Mouse (Mus musculus): ENCODE data around the gene Dnmt1.
"Not testable (repeated sequence)": the region's sequence is repeated elsewhere in the genome, so short reads cannot be mapped to it uniquely, and the experiment has no call there.

Dnmt1 gene

DNA sequence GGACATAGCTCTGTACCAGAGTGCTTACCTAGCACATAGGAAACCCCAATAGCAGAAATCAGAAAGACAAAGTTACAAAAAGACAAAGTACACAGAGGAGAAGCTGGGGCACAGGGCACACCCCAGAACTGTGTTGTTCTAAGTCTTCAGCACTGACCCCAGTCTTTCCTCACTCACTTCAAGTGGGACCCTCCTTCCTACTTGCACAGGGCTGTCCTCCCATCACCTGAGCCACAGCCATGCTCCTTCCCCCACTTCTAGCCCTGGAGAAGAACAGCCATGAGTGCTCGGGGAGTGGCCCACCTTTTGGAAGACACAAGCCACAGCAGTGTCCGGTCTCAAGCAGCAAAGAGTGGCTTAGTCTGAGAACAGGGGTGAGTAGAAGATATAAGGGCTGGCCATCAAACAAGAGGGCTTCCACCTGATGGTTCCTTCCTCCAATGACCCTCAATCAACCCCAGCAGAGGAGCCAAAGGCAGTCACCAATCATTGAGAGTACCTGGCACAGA, at the start of gene Dnmt1:
TSS of gene Dnmt1 (minus strand) at position 459 of the 509 bp plus-strand sequence.
- DNase-seq (ENCODE audit: extremely low spot score): no peak

GRCm38 (mm10) chr9:21008007-21008406, 48.3 kb upstream of the Dnmt1 start:
- DNase-seq (ENCODE audit: extremely low spot score): no peak

DNA sequence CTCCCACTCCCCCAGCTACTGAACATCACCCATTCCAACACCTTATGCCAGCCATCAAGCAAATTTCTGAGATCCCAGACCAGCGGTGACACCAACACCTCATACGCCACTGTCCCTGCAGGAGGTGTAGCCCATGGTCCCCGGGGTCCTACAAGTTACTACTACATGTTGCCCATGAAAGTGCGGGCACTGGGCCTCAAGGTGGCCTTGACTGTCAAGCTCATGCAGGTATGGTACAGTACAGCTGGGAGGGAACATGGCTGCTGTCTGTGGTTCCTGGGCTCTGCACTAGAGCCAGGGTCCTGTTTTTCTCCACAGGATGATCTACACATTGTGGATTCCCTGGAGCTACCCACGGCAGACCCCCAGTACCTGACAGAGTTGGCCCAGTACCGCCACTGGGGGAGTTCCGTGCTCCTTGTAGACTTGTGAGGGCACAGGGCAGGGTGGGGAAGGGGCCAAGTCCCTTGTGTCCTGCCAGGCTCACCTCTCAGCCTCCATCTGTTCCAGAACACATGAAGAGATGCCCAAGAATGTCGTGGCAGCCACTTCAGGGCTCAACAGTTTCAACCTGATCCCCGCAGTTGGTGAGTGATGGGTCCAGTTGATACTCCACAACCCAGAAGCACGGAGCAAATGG, 47.7 kb upstream of the Dnmt1 start:
- DNase-seq (ENCODE audit: extremely low spot score): no peak

DNA sequence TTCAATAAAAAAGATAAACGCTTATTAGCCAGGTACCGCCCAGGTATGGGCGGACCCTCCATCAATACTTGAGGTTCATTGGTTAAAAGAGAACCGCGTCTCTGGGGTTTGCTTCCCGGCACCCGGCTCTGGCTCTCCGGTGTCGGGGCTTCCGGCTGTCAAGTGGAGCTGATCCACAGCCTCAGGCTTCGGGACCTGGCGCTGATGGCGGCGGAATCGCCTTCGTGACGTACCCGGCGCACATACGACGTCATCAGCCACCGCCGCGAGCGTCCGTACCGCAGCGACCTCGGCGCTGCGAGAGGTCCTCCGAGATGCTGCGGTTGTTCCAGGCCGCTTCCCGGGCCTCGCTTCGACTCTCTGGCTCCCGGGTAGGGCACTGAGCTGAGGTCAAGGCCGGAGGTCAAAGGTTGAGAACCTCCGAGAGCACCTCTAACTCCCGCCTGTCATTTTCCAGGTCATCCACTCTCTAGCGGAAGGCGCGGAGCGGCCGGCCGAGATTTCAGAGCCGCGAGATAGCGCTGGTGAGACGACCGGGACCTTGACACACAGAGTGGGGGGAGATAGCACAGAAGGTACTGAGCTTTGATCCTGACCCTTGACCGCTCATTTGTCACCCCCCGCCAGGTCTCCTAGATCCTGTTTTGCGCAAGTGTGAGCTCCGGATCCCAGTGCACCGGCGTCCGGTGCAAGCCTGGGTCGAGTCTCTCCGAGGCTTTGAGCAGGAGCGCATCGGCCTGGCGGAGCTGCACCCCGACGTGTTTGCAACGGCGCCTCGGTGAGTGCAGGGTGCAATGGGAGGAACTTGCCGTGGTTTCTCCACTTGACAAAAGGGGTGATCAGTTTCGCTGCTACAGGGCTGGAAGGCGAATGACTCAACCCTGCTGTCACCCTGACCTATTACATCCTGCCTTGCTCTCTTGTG, 43.2 kb upstream of the Dnmt1 start, which contains the start of gene Mrpl4:
TSS of gene Mrpl4 (plus strand) at position 112 of the 925 bp plus-strand sequence.
- DNase-seq (ENCODE audit: extremely low spot score): peak; percentile 93

DNA sequence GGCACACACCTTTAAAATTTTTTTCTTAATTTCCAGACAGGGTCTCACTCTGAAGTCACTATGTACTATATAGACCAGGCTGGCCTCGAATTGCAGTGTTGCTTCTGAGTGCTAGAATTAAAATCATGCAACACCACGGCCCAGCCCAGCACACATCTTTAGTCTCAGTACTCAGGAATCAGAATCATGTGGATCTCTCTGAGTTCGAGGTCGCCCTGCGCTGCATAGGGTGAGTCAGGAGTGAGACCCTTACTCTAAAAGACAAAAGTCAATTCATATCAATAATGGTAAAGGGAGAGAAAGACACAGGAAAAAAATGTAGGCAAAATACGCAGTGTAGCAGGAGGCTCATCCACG, 42.6 kb upstream of the Dnmt1 start:
- no peak for DNase-seq (ENCODE audit: extremely low spot score)

- no peak for DNase-seq (ENCODE audit: extremely low spot score)
Observed at GRCm38 (mm10) chr9:21001651-21002200, 42.0 kb upstream of the Dnmt1 start.

- no peak for DNase-seq (ENCODE audit: extremely low spot score)
Observed at GRCm38 (mm10) chr9:21000811-21001210, 41.1 kb upstream of the Dnmt1 start.

- not testable (repeated sequence) for DNase-seq (ENCODE audit: extremely low spot score)
Observed at GRCm38 (mm10) chr9:20998337-20998736, 38.6 kb upstream of the Dnmt1 start.

GRCm38 (mm10) chr9:20997065-20997464, 37.4 kb upstream of the Dnmt1 start:
- DNase-seq (ENCODE audit: extremely low spot score): no peak

- no peak for DNase-seq (ENCODE audit: extremely low spot score)
Observed at GRCm38 (mm10) chr9:20995069-20995468, 35.4 kb upstream of the Dnmt1 start.

DNA sequence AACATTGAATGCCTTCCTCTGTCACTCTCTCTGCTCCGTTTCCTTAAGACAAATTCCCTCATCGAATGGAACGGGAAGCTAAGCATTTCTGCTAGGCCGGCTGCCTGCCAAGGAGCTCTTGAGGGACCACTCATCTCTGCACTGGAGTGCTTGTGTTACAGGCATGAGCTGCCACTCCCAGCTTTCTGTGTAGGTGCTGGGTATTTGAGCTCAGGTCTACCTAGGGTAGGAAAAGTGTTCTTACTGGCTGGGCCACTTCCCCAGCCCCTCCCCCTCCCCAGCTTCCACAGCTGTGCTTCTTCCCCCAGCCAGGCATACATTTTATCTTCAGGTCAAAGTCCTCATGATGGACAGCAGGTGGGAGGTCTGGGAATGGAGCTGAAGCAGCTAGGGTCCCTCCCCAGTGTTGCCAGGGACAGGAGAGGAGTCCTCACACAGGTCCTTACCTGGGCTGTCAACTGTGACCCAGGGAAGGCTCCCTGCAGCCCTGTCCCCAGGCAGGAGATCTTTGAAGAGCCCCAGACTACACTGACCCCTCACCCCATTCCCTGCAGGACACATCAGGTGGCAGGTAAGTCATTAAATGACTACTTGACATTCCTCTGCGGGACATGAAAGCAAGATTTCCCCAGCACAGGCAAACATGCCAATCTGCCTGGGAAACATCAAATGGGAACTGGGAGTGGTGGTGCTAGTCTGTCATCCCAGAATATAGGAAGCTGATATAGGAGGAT, 33.6 kb upstream of the Dnmt1 start:
- DNase-seq (ENCODE audit: extremely low spot score): no peak

DNA sequence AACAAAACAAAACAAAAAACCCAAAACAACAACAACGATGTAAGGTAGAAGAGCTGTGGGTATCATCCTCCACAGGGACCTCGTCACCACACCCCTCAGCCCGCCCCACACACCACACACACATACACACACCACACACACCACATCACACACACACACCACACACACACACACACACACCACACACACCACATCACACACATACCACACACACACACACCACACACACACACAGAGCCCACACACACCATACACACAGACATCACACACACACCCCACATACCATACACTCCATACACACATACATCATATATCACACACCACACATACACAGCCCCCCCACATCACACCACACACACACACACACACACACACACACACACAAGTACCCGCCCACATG, 31.9 kb upstream of the Dnmt1 start:
- DNase-seq (ENCODE audit: extremely low spot score): no peak

DNA sequence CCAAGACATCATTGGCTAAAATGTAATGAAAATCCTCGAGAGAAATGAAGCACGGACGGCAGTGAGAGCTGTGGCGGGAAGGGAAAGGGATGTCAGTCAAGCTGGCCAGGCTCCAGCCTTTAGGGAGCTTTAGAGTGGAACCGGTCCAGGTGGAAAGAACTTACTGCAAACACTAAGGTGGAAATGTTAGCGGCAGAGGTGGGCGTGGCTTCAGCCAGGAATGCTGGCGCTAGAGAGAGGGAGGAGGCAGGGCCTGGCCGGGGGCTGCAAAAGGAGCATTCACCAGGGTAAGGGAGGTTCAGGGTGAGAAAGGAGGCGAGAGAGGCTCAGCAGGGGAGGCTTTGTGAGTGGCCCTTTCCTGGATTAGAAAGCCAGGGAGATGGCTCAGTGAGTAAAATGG, 31.2 kb upstream of the Dnmt1 start:
- DNase-seq (ENCODE audit: extremely low spot score): peak; percentile 46

DNA sequence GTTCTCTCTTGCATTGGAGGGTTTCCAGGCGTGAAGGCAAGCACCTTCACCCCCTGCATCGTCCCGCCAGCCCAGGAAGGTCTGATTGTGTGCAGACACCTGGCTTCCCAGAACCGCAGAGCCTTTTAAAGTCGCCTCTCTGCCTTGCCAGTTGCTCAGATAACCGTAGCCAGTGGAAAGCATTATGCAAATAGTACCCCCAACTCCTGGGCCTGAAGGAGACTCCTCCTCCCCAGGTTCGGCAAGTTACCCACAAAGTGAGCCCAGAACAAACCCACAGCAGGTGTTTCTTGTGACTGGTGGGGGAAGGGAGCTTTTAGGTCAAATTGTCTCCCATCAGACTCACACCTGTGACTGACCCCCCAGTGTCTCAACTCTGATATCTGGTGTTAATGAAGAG, 28.3 kb upstream of the Dnmt1 start:
- no peak for DNase-seq (ENCODE audit: extremely low spot score)

GRCm38 (mm10) chr9:20986952-20987686, 27.4 kb upstream of the Dnmt1 start:
- DNase-seq (ENCODE audit: extremely low spot score): no peak

- no peak for DNase-seq (ENCODE audit: extremely low spot score)
Observed at GRCm38 (mm10) chr9:20983169-20983568, 23.5 kb upstream of the Dnmt1 start.

GRCm38 (mm10) chr9:20982171-20982570, 22.5 kb upstream of the Dnmt1 start:
- DNase-seq (ENCODE audit: extremely low spot score): no peak

GRCm38 (mm10) chr9:20979769-20980168, 20.1 kb upstream of the Dnmt1 start:
- DNase-seq (ENCODE audit: extremely low spot score): no peak

DNA sequence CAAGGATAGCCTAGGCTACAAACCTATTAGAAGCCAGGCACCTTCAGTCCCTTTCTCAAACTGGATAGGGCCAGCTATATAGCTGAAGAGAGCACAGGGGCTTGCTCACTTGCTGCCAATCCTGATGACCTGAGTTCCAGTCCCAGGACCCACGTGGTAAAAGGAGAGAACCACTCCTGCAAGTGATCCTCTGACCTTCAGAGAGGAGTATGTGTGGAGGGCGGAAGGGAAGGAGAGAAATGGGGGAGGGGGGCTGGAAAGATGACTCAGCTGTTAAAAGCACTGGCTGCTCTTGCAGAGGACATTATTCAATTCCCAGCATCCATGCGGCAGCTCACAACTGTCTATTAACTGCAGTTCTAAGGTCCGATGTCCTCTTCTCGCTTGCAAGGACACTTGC, 19.5 kb upstream of the Dnmt1 start:
- no peak for DNase-seq (ENCODE audit: extremely low spot score)

- no peak for DNase-seq (ENCODE audit: extremely low spot score)
Observed at GRCm38 (mm10) chr9:20978409-20979095, 18.9 kb upstream of the Dnmt1 start.
